Mouse (Mus musculus): Measurements from ENCODE around the gene Stx8.

Gene Stx8

DNA sequence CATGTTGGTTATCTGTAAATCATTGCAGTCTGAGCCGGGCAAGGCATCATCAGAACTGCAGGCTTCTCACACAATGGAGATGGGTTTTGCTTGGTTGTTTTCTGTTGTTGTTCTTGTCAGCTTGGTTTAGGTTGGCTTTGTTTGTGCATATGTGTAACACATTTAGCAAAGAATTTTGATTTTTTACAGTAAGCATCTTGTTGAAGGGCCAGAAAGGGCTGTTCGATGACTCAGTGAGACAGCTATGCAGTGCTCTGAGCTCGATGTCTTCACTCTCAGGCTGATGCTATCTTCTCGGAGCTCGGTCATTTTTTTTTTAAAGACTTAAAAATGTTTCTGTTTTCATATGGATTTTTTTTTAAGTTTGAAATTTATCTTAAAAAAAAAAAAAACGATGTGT lies 117.6 kb downstream of the Stx8 start:
- no peak for DNase-seq (ENCODE audit: extremely low spot score, low spot score)

GRCm38 (mm10) chr11:68086221-68086620 lies 120.2 kb downstream of the Stx8 start:
- DNase-seq (ENCODE audit: extremely low spot score, low spot score): no peak

DNA sequence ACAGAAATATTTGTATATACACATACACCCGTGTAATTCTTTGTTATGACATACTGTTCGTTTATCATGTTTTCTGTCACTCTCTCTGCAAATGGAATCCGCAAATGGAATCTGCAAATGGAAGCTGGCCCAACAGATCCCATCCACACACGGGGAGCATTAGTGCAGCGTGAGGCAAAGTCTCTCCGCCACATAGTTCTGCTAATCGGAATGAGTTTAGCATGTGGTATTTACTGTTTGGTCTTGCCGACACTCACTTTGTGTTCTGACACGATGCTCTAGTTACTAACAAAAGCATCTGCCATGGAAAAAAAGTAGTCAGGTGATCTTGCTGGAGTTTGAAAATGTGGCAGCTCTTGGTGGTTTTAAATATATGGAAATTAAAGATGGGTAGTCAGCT lies 123.4 kb downstream of the Stx8 start:
- DNase-seq (ENCODE audit: extremely low spot score, low spot score): peak; percentile 34

DNA sequence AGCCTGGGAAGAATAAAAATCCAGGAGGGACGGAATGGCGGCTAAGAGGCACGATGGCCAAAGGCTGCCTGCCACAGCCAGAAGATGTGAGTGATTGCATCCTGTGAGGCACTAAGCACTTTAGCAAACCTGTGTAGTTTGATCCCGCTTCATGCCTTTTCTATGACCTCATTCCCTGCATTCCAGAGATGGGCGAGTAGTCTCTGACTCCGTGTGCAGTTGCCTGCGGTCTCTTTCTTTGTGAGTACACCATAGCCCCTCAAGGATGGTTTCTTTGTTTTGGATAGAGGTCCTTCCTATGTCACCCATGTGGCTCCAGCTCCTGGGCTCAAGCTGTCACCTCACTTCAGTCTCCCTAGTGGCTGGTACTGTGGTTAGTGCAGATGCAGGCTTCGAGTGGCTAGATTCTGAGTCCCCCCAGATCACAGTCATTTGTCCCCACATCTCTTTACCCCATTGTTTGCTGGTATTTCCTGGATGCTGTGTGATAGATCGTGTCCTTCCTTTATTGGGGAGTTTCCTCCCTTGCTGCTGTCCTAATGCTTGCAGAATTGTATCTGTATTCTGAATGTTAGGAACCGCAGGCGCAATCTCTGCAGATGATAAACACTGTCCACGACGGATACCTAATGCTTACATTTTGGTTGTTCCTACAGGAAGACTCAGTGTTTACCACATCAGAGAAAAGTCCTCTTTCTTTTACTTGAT lies 124.0 kb downstream of the Stx8 start:
- peak; percentile 62 for DNase-seq (ENCODE audit: extremely low spot score, low spot score)

DNA sequence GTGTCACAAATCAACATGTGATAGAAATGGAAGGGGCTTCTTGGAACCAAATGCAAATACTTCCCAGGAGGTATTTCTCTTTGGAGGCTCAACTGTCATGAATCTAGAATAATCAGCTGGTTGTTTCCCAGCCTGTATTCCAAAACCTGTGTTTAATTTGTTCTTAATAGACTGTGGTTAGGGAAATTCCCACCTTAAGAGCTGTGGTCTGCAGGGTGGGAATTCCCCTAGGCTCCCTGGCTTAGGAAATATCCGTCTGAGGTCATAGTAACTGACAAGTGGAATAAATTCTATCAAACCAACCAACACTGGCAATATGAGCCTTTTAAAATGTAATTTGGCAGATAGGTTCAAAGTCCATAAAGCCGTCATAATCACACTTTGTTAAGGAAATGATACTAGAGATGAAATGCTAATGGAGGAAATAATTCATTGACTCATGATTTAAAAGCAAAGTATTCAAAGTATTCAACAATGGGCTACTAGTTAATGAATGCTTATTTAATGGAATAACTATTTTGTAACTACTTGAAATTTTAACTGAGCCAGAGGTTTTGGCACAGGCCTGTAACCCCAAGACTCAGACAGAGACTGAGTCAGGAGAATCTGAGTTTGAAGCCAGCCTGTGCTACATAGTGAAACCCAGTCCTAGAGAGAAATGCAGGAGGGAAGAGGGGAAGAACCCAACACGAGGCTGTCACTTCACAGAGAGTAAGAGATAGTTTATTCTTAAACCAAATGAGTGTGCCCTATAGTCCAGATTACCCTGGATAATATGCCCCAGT lies 126.2 kb downstream of the Stx8 start:
- no peak for DNase-seq (ENCODE audit: extremely low spot score, low spot score)

DNA sequence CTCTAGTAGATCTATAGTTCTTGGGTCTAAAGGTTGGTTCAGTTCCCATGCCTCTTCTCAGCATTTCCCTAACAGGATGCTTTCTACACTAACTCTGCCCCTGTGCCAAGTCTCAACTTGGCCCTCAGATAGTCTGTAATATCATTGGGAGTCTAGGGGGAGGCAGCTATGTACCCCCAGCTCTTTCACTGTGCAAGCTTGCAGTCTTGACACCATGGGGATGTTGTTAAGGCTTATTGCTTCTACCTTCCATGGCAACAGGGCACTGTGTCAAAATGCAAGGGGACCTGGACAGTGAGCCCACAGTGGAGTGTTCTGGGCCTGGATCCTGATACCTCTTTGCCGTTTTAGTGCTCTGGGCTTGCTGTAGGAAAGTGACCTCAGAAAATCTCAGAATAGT lies 135.6 kb downstream of the Stx8 start:
- DNase-seq (ENCODE audit: extremely low spot score, low spot score): no peak

DNA sequence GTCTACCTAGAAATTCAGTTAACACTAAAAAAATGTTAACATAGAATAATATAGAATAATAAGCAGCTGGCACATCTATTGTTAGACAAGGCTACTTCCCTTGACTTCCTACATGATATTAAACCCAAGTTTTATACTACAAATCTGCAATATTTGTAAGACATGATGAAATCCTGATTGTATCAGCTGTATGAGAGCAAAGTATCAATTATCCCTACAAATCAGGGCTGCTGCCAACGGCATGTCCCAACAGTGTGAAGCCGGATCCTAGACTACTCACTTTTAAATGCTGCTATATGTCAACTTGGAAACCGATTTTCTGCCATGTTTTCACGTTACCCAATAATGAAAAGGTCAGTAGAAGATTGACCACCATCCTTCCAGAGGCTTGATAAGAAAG lies 137.5 kb downstream of the Stx8 start:
- DNase-seq (ENCODE audit: extremely low spot score, low spot score): no peak

- DNase-seq (ENCODE audit: extremely low spot score, low spot score): no peak
Observed at GRCm38 (mm10) chr11:68106053-68106452, 140.1 kb downstream of the Stx8 start.

DNA sequence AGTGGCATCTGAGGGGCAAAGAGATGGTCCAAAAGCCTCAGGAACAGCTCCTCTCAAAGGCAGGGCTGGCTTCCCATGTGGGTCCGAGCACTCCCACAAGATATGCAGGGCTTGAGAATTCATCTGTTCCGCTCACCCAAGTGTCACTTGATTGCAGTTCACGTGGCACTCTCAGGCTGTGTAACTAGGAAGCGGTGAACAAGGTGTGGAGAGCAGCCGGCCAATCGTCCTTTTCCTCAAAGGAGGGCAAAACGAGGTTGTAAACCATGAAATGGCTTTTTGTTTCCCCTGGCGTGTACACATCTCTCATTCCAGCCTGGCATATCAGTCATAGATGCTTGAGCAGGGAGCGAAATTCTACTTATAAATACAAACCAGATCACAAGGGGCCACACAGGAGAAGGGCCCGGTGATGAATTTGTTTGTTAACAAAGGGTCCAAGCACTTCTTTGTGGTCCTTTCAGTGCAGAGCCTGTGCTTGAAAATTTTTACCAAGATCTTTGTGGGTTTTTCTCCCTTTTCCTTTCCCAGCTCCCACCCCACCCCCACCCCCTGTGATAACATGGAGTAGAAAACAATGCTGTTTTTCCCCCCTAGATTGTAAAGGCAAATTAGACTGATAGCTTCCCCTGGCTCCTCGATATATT lies 147.6 kb downstream of the Stx8 start:
- peak; percentile 17 for DNase-seq (ENCODE audit: extremely low spot score, low spot score)

DNA sequence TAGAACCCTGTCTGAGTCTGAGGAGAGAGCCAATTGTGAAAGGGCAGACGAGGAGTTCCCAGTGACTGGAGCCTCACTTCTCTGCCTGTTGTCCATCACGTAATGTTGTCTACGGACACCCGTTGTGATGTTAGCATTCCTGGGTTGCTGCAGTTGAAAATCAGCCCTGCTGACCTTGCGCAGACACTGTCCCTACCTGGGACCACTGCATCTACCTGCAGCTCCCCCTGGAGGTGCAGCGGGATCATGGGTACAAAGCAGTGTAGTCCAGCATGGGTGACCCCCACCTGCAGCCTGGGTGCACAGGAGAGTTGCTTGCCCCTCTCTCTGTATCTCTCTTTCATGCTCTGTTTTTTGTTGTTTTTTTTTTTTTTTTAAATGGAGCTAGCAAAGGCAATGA lies 148.2 kb downstream of the Stx8 start:
- DNase-seq (ENCODE audit: extremely low spot score, low spot score): peak; percentile 21

DNA sequence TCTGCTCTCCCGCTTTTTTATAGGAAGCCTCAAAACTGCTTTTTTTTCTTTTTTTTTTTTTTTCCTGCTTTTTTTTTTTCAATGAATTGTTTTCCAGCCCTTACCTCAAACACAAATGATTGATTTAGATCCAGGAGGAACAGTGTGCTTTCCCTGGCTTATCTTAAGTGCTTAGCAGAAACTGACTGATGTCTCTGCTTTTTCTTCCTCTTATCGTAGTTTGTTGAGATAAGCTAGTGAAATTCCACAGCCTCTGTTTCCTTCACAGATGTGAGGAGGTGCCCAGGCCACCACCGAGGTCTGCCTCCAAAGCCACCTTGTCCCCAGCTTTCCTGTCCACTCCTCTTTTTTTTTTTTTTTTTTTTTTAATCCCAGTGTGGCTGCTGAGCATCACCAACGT lies 150.2 kb downstream of the Stx8 start:
- no peak for DNase-seq (ENCODE audit: extremely low spot score, low spot score)

DNA sequence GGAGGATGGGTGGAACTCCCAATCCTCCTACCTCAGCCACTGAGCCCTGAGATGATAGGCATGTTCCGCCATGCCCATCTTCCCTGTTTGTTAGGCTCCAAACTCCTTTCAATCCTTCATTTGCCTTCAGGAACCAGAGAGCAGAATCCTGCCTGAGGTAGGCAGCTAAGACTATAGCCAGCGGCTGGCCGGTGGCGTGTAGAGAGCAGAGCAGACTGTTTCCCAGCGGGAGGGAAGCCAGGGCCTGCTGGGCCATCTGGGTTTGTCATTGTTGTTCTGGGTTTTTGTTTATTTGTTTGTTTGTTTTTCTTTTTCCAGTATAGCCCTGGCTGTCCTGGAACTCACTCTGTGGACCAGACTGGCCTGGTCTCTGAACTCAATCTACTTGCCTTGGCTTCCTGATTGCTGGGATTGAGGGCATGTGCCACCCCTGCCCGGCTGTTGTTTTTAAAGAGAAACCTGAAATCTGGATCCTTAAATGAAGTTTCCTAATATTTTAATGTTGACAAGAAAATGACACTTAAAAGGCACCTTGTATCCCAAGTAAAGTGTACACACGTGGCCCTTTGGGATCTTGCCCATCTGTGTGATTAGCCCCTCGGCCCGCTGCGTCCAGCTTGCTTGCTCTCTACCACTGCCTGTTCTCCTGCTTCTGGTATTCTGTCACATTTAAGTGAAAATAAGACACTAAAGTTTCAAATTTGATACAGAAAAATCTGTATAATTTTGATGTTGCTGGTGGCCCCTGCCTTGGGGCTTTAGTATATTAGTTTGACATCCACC lies 152.1 kb downstream of the Stx8 start:
- no peak for DNase-seq (ENCODE audit: extremely low spot score, low spot score)

DNA sequence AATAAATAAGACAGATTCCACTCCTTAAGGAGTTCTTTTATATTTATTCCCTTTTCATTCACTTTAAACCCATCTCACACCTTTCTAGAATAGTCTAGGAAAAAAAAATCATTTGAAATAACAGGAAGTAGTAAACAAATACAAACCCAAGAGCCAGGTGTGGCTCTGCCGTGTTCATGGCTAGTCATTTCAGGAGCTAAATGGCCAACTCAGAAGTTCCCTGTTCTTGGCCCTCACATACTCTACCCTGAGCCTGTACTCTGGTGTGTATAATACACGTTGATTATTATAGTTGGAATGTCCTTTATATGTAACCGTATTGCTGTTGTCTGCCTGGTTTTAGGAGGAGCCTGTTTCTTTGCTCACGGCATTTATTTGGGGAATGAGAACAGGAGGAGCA lies 152.7 kb downstream of the Stx8 start:
- no peak for DNase-seq (ENCODE audit: extremely low spot score, low spot score)

- DNase-seq (ENCODE audit: extremely low spot score, low spot score): no peak
Observed at GRCm38 (mm10) chr11:68119136-68119535, 153.1 kb downstream of the Stx8 start.

DNA sequence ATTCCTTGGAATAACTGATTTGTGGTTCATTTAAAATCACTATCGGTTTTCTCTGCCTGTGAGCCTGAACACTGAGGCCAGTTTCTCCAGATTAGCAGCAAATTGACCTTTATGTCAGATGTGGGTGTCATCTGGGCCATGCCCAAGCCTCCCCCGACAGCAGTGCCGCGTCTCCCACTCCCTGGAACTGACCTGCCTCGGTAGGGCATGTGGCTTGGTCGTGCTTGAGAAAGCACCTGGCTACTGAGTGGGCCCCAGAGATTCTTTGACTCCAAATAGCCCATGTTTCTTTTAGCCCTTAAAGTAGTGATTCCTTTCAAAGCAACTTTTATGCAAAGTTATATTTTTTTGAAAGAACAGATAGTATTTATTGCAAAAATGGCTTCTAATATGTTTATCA lies 155.3 kb downstream of the Stx8 start:
- no peak for DNase-seq (ENCODE audit: extremely low spot score, low spot score)

GRCm38 (mm10) chr11:68121660-68122059 lies 155.7 kb downstream of the Stx8 start:
- no peak for DNase-seq (ENCODE audit: extremely low spot score, low spot score)

- no peak for DNase-seq (ENCODE audit: extremely low spot score, low spot score)
Observed at GRCm38 (mm10) chr11:68126071-68126470, 160.1 kb downstream of the Stx8 start.

DNA sequence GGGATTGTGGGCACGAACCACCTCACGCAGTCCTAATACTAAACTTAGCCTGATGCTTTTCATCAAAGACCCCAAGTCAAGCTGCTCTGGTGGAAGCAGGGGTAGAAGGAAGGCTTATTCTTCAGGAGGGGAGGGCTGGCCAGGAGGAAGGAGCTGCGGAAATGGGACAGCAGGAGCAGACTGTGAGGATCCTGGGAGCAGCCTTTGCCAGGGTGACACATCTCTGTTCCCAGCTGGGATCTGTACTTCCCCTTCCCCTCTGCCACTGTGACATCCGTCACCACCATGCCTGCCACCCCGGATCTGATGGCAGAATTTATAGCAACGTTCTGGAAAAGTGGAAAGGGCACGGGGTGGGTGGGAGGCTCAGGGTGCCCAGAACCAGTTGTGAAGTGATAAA lies 168.5 kb downstream of the Stx8 start:
- DNase-seq (ENCODE audit: extremely low spot score, low spot score): no peak

- no peak for DNase-seq (ENCODE audit: extremely low spot score, low spot score)
Observed at GRCm38 (mm10) chr11:68135350-68135749, 169.4 kb downstream of the Stx8 start.

- DNase-seq (ENCODE audit: extremely low spot score, low spot score): no peak
Observed at GRCm38 (mm10) chr11:68136687-68137086, 170.7 kb downstream of the Stx8 start.

- no peak for DNase-seq (ENCODE audit: extremely low spot score, low spot score)
Observed at GRCm38 (mm10) chr11:68142296-68142695, 176.3 kb downstream of the Stx8 start.

Measured in neural tube, embryonic 10.5 days (tissue).